Mouse (Mus musculus) A20 (cell line): Measurements from ENCODE around the gene Gm17949.

ENCODE experiments used
- DNase-seq: peaks from one replicate; pipeline ENCODE4 v3.0.0-alpha.2; 2011; ENCODE audit warnings: low read depth, low spot score

Gene Gm17949

GRCm38 (mm10) chr17:56990115-56990746 is 21.0 kb upstream of the Gm17949 start, which contains the start of gene Clpp:
TSS of gene Clpp (plus strand) at chr17:56990305.
- DNase-seq = peak; percentile 98

- peak; percentile 19 for DNase-seq
Observed at GRCm38 (mm10) chr17:56990966-56991365, 20.3 kb upstream of the Gm17949 start.

- no peak for DNase-seq
Observed at GRCm38 (mm10) chr17:56995046-56995445, 16.2 kb upstream of the Gm17949 start.

GRCm38 (mm10) chr17:56996506-56996905 is 14.8 kb upstream of the Gm17949 start:
- no peak for DNase-seq

- DNase-seq = peak; percentile 99
Observed at GRCm38 (mm10) chr17:56997029-56997667, 14.1 kb upstream of the Gm17949 start, which contains the start of gene Alkbh7. TSS of gene Alkbh7 (plus strand) at chr17:56997339.

- DNase-seq = no peak
Observed at GRCm38 (mm10) chr17:56999414-56999813, 11.9 kb upstream of the Gm17949 start.

GRCm38 (mm10) chr17:56999968-57000609 is 11.2 kb upstream of the Gm17949 start, which contains the start of gene Pspn:
TSS of gene Pspn (minus strand) at chr17:57000018.
- DNase-seq = no peak

GRCm38 (mm10) chr17:57001228-57001627 is 10.0 kb upstream of the Gm17949 start:
- DNase-seq = no peak

- no peak for DNase-seq
Observed at GRCm38 (mm10) chr17:57003994-57004393, 7.3 kb upstream of the Gm17949 start.

GRCm38 (mm10) chr17:57007137-57007905 is 3.9 kb upstream of the Gm17949 start:
- DNase-seq = no peak

- no peak for DNase-seq
Observed at GRCm38 (mm10) chr17:57010911-57011235, 396 bp upstream of the Gm17949 start.

- DNase-seq = no peak
Observed at GRCm38 (mm10) chr17:57012245-57012795, 1.1 kb downstream of the Gm17949 start.

- no peak for DNase-seq
Observed at GRCm38 (mm10) chr17:57019693-57020092, 8.4 kb downstream of the Gm17949 start.

GRCm38 (mm10) chr17:57020960-57021359 is 9.7 kb downstream of the Gm17949 start:
- no peak for DNase-seq

GRCm38 (mm10) chr17:57027471-57027870 is 16.2 kb downstream of the Gm17949 start:
- no peak for DNase-seq

GRCm38 (mm10) chr17:57029691-57030090 is 18.4 kb downstream of the Gm17949 start:
- no peak for DNase-seq

GRCm38 (mm10) chr17:57030931-57031660 is 19.8 kb downstream of the Gm17949 start, which contains the start of gene Khsrp:
TSS of gene Khsrp (minus strand) at chr17:57031522.
- peak; percentile 51 for DNase-seq

- DNase-seq = peak; percentile 100
Observed at GRCm38 (mm10) chr17:57031661-57032420, 20.6 kb downstream of the Gm17949 start.

GRCm38 (mm10) chr17:57032854-57033253 is 21.6 kb downstream of the Gm17949 start:
- DNase-seq = peak; percentile 62

- no peak for DNase-seq
Observed at GRCm38 (mm10) chr17:57038978-57039377, 27.7 kb downstream of the Gm17949 start.
